Mouse (Mus musculus) urinary bladder, postnatal 0 days (tissue): Measurements from ENCODE around the gene Nfkb1. TPM values are rescaled to one million over a fixed set of nuclear protein-coding genes. Genes with fewer than 3 reads are reported as not detected.

Experiments
- polyA plus RNA-seq: library from polyadenylated mRNA; unstranded; fragments of >200 nt; fragmentation: Nextera tagmentation; extraction: Ambion mirVana; gene quantifications from 2 replicates; pipeline ENCODE4 v1.2.1, GENCODE M21; 2015

Gene Nfkb1
- 9.1 and 10.8 TPM in 2 replicates for polyA plus RNA-seq

GRCm38 (mm10) chr3:135691191-135692131 is at the start of gene Nfkb1:
TSS of gene Nfkb1 (minus strand) at chr3:135691547.

Other genes starting within 250 kb of the Nfkb1 start
- 9.1 and 9.3 TPM in 2 replicates for gene Manba, start 205.9 kb downstream of the Nfkb1 start, polyA plus RNA-seq
- gene Slc39a8, start 133.7 kb upstream of the Nfkb1 start, polyA plus RNA-seq, result 12.1 and 16.1 TPM in 2 replicates